Mouse (Mus musculus) thymus, postnatal 36 days (tissue): ENCODE results near the gene Atpaf1.
A peak's percentile ranks its signal among the peaks of the same experiment; 100 is the strongest.

Experiments
- DNase-seq, 2 experiments: peaks; one replicate each; pipeline ENCODE4 v3.0.0; 2022; ENCODE audit warnings: mixed read lengths in 2 of 2

Gene Atpaf1

GRCm38 (mm10) chr4:115815606-115816005 lies 31.0 kb downstream of the Atpaf1 start:
- no peak for DNase-seq

GRCm38 (mm10) chr4:115820199-115820598 lies 35.6 kb downstream of the Atpaf1 start:
- no peak for DNase-seq

GRCm38 (mm10) chr4:115820944-115821343 lies 36.3 kb downstream of the Atpaf1 start:
- no peak for DNase-seq

DNA sequence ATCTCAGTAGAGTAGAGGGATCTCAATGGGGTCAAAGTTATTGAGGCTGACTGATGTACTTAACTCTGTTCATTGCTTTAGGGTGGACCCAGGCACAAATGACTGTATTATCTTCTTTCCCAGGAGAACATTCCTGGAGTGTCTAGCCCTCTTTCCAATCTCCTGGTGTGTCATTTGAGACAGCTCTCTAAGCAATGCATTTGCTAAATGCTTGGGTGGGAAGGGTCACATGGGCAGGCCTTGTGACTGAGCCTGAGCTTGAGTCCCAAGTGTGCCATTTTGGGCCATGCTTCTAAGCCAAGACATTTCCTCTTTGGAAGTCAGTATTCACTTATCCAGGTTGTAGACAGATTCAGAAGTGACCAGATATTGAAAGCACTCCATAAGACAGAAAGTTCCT lies 36.8 kb downstream of the Atpaf1 start:
- DNase-seq: no peak

- no peak for DNase-seq
Measured at GRCm38 (mm10) chr4:115821928-115822327, 37.3 kb downstream of the Atpaf1 start.

DNA sequence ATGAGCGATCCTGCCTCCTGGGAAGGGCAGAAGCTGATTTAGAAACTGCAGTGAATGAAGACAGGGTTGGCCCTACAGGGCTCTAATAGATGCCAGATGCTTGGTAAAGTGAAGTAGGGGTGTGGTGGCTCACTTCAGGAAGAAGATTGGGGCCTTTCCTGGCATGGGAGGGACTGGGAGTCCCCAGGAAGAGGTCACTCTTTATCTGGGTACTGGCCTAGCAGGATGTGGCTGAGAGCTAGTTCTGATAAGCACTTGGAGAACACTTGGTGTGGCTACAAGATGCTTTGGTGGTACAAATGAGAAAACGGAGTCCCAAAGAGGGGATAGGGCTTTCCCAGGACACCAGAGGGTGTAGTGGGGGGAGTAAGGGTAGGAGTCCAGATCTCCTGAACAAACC lies 39.6 kb downstream of the Atpaf1 start:
- no peak for DNase-seq

GRCm38 (mm10) chr4:115825271-115825670 lies 40.7 kb downstream of the Atpaf1 start:
- no peak for DNase-seq

- DNase-seq: no peak
Measured at GRCm38 (mm10) chr4:115827066-115827465, 42.5 kb downstream of the Atpaf1 start.

GRCm38 (mm10) chr4:115827535-115827887 lies 42.9 kb downstream of the Atpaf1 start:
- DNase-seq: no peak

GRCm38 (mm10) chr4:115827888-115828571 lies 43.4 kb downstream of the Atpaf1 start, which contains the start of gene Mob3c:
Gene Mob3c, plus strand, starts transcription at chr4:115828092.
- DNase-seq: peak; percentile 68

DNA sequence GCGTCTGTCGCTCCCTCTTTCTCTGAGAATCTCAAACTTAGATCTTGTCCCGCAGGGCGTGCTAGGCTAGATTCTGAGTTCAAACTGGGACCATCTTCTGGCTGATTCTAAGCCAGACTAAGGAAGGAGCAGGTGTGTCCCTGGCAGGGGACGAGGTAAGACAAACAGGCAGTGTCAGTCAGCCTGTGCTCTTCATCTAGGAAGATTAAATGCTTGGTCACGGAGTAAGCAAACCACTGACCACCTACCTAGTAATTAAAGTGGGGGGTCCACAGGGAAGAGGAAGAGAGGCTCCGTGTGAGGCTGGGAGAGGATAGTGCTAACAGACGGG lies 43.9 kb downstream of the Atpaf1 start:
- no peak for DNase-seq

GRCm38 (mm10) chr4:115830491-115830890 lies 45.9 kb downstream of the Atpaf1 start:
- no peak for DNase-seq

DNA sequence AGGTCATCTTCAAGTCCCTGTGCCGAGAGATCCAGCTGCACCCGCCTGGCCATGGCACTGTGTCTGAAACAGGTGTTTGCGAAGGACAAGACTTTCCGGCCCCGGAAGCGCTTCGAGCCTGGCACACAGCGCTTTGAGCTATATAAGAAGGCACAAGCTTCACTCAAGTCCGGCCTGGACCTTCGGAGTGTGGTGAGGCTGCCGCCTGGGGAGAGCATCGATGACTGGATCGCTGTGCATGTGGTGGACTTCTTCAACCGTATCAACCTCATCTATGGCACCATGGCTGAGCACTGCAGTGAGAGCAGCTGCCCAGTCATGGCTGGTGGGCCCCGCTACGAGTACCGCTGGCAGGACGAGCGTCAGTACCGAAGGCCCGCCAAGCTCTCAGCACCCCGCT lies 46.6 kb downstream of the Atpaf1 start:
- DNase-seq: no peak

DNA sequence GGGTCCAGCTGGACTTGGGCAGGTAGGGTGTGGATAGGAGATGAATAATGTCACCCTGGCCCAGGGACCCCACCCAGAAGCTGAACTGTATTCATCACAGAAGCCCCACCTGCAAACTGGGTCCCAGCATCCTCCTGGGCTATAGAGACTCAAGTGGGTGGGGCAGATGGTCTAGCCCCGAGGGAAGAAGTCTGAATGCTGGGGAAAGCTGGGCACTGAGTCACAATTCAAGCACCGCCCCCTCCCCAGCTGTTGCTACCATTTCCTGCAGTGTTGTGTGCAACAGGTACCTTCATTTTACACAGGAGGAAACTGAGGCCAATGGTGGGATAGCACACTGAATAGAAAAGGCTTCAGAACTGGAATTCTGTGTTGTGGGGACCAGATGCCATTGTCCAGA lies 47.4 kb downstream of the Atpaf1 start:
- no peak for DNase-seq

DNA sequence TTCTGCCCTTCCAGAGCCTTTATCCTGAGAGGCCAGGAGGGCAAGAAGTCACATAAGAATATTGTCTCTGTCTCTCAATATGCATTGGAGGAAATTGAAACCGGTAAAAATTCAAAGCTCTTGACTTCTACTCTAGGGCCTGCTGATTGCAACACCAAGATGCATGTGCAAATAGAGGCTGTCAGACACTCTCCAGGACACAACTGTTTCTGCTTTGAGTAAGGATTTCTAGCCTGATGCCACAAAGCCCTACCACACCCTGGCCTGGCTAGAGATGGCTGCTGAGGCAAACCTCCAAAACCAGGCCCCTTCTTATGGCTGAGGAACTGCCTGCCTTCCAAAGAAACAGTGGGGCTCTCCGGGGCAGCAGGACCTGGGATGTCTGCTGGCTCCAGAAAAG lies 51.0 kb downstream of the Atpaf1 start:
- no peak for DNase-seq

- peak in 1 of 2 experiments; percentile 15 for DNase-seq
Measured at GRCm38 (mm10) chr4:115838196-115838595, 53.6 kb downstream of the Atpaf1 start.

DNA sequence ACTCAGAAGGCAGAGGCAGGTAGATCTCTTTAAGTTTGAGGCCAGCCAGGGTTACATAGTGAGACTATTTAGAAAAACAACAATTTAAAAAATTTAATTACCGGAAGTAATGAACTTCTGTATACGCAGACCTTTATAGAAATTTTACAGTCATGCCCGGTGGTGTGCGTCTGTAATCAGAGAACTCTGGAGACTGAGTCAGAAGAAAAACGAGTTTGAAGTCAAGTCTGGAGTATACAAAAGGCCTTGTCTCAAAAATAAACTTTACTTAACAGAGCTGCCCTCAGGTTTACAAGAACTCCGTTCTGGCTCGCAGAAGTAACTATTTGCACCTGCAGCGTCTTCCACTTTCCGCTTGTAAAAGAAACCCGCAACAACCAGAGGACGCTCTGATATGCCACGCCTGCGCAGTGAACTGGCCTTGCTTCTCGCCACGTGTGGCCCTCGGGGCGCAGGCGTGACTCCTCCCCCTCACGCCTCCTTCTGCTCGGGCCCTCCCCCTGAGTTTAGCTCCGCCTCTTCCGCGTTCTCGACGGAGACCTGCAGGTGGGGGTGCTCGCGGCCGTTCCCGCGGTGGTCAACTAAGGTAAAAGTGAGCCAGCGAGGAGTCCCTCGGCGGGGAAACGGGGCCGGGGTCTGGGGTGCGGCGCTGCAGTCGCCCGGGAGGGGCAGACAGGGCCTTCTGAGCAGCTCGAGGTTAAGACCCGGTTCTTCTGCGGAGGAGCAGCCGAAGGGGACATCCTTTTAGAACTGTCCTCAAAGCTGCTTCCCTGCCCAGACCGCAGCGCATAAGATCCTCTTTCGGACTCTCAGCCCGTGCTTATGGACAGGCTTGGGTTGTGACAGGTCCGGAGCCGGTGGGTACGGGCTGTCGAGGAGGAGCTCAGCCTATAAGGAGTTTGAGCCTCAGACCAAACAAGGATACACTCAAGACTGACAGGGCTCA lies 54.4 kb downstream of the Atpaf1 start, which contains the start of gene Mknk1:
TSS of gene Mknk1 (plus strand) at position 503 of the 946 bp plus-strand sequence.
- peak; percentile 95 to 96 for DNase-seq

DNA sequence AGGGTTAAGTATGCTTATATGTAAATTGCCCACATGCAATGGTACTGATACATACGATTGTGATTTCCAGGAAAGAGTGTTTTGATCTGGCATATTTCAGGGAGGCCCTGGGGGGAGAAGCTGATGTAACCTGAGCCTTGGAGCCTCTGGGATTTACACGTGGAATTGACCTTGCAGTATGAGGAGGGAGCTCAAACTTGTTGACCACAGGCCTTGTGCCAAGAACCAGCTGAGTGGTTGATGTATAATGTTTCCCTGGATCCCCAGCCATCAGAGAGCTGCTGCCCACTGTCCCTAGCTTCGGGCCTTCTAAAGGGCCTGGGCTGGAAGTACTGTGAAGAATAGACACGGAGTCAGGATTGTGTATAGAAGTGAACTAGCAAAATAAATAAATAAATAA lies 55.3 kb downstream of the Atpaf1 start:
- DNase-seq: no peak

DNA sequence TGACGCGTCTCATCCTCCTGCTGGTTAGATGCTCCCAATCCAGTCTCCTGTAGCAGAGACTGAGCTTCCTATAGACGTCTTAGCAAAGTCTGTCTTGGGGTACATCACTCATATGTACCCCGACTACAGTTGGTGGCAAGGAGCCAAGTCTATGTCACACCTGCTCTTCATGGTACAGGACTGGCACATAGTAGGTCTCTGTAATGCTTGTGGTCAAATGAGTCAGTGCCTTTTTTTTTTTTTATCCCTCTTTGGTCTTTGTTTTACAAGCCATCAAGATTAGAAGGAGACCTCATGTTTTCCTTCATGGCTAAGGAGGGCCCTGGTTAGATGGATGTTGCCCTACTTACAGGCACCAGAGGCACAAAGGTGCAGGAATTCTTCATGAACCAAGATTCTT lies 56.2 kb downstream of the Atpaf1 start:
- no peak for DNase-seq

GRCm38 (mm10) chr4:115846656-115847055 lies 62.0 kb downstream of the Atpaf1 start:
- DNase-seq: no peak

GRCm38 (mm10) chr4:115847377-115847776 lies 62.8 kb downstream of the Atpaf1 start:
- DNase-seq: no peak

DNA sequence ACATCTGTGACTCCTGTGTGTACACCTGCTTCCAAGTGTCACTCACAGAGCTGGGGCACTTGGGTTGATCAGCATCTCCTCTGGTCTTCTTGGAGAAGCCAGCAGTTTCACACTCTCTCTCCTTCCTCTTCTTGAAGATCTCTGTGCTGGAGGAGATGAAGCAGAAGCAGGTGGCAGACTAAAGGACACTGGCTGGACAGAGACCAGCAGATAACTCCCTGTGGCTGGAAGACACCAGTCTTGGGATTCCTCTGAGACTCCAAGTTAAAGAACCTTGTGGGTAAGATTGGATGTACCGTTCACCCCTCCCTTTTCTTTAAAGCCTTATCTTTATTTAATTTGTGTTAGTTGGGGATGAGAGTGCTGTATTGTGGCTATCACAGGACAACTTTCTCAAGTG lies 63.5 kb downstream of the Atpaf1 start:
- no peak for DNase-seq

DNA sequence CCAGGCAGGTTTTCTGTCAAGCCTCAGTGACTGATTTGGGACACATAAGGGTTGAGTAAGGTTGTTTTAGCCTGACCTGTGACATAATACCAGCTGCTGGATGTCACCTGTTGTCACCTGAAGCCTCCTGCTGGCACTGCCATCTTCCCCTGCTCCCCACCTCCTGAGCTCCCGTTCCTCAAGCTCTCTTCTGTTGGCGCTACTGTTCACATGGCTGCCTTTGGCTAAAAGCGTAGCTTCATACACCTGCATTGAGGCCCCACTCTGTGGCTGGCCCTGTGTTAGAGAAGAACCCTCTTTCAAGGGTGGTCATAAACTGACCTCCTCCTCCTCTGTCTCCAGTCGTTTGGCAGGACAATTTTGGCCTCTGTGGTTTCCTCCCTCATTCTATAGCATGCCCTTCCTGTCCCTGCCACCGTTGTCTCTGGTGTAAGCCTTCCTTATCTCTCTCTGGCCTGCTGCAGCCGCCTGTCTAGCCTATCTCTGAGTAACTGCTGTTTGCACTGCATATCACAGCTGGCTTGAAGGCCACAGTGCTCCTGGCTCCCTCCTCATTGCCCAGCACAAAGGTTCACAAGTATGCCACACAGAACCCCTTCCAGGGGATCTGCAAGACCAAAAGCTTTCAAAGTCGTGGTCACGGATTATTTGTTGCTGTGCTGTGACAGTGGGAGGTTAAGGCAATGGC lies 64.5 kb downstream of the Atpaf1 start:
- DNase-seq: no peak

GRCm38 (mm10) chr4:115850111-115850510 lies 65.5 kb downstream of the Atpaf1 start:
- no peak for DNase-seq
